Mouse (Mus musculus): Measurements from ENCODE around the gene Mapk11.

GRCm38 (mm10) chr15:89146537-89146936 is 2.9 kb downstream of the Mapk11 start:
- no peak for TF ChIP-seq POLR2A (IDR thresholded peaks at IDR 0.05; ENCODE audit: borderline replicate concordance, low read depth, low read length)
- no peak for TF ChIP-seq CTCF (IDR thresholded peaks at IDR 0.05; ENCODE audit: low read depth, low read length)

Data from bone marrow macrophage, adult 2 months (primary cell).